Mouse (Mus musculus): Measurements from ENCODE around the gene Rmnd5b. TPM values are rescaled to one million over a fixed set of nuclear protein-coding genes. Genes with fewer than 3 reads are reported as not detected.

Gene Rmnd5b
- polyA plus RNA-seq, 1 experiment from 2014 or later: 34.2 TPM

DNA sequence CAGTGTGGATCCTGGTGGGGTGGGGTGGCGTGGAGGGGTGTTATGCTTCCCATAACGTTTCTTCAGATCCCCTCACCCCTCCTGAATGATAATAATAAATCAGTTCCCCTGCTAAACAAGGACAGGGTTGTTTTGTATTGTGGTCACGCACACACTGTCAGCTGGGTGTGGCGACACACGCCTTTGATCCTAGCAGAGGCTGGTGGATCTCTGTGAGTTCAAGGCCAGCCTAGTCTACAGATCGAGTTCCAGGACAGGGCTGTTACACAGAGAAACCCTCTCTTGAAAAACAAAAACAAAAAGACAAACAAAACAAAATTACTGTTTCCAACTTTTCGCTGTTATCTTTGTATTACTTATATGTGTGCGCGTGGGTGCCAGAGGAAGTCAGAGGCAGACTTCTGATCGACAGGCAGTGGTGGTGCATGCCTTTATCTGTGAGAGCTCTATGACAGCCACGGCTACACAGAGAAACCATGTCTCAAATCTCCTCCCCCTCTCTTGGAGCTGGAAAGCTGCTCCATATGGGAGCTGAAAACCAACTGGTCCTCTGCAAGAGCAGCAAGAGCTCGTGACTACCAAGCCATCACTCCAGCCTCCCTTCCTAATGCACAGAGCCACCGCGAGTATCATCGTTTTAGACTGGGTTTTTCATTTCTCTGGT, 5.9 kb downstream of the Rmnd5b start:
- H3K9ac ChIP-seq (ENCODE audit: low read depth, low read length): no peak overlapping the region
- 81% methylated on average over 15 of the region's 15 CpGs for WGBS
- TF ChIP-seq CTCF (IDR thresholded peaks at IDR 0.05; ENCODE audit: low read depth): no peak
- H3K4me1 ChIP-seq (replicated peaks; ENCODE audit: control insufficient read depth, insufficient read depth, low read length): no peaks in the 10 kb centered on the region
- H3K27ac ChIP-seq (ENCODE audit: low read depth, low read length): no peak overlapping the region
- H3K4me2 ChIP-seq (replicated peaks; ENCODE audit: low read depth): no peak overlapping the region
- ATAC-seq: no peak
- no peaks in the 10 kb centered on the region for H3K27me3 ChIP-seq (replicated peaks; ENCODE audit: control insufficient read depth, insufficient read depth, low read length)
- H3K9me3 ChIP-seq (ENCODE audit: control insufficient read depth): no peaks in the 10 kb centered on the region
- no peak overlapping the region for H3K4me3 ChIP-seq (ENCODE audit: low read depth, low read length)
- H3K36me3 ChIP-seq (ENCODE audit: control insufficient read depth, insufficient read depth): peaks cover 21% of the 10 kb centered on the region

DNA sequence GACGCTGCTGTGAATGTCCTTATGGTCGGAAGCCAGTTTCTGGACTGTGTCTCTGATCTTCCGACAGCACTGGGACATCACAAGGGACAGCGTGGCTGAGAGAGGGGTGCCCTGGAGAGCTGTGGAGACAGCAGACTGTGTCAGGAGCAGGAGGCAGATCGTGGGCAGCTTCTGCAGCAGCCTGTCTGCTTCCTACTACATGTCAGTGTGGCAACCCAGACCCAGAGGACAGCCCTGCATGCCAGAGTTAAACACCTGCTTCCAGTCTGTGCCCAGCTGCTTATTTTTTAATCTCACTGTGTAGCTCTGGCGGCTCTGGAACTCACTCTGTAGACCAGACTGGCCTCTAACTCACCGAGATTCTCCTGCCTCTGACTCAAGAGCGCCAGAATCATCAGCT, 7.8 kb downstream of the Rmnd5b start:
- WGBS: 91% methylated on average over 8 of the region's 8 CpGs
- H3K36me3 ChIP-seq (ENCODE audit: control insufficient read depth, insufficient read depth): peaks cover 40% of the 10 kb centered on the region

DNA sequence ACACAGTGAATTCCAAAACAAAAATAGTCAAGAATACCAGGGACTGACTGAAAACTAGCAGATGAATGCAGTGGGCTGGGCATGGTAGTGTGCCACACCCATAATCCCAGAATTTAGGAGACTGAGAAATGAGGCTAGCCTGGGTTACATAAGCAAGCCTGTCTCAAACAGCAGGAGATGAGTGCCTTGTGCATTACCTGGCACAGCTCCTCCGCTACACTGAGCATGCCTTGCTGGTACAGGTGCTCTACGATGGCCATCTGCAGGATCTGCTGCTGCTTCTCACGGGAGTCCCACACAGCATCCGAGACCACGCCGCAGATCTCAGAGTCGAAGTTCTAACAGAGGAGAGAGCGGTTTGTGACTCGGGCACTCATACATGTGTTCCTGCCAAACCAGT, 8.3 kb downstream of the Rmnd5b start:
- H3K9ac ChIP-seq (ENCODE audit: low read depth, low read length): no peak overlapping the region
- no peaks in the 10 kb centered on the region for H3K27me3 ChIP-seq (replicated peaks; ENCODE audit: control insufficient read depth, insufficient read depth, low read length)
- H3K27ac ChIP-seq (ENCODE audit: low read depth, low read length): no peak overlapping the region
- ATAC-seq: no peak
- H3K9me3 ChIP-seq (ENCODE audit: control insufficient read depth): no peaks in the 10 kb centered on the region
- H3K4me1 ChIP-seq (replicated peaks; ENCODE audit: control insufficient read depth, insufficient read depth, low read length): no peaks in the 10 kb centered on the region
- TF ChIP-seq CTCF (IDR thresholded peaks at IDR 0.05; ENCODE audit: low read depth): no peak
- 91% methylated on average over 9 of the region's 9 CpGs for WGBS
- no peak overlapping the region for H3K4me3 ChIP-seq (ENCODE audit: low read depth, low read length)
- H3K4me2 ChIP-seq (replicated peaks; ENCODE audit: low read depth): no peak overlapping the region
- peaks cover 44% of the 10 kb centered on the region for H3K36me3 ChIP-seq (ENCODE audit: control insufficient read depth, insufficient read depth)

More for the DNA sequence above, 7.8 kb downstream of the Rmnd5b start:
- H3K9ac ChIP-seq (ENCODE audit: low read depth, low read length): no peak overlapping the region
- no peak overlapping the region for H3K27ac ChIP-seq (ENCODE audit: low read depth, low read length)
- H3K27me3 ChIP-seq (replicated peaks; ENCODE audit: control insufficient read depth, insufficient read depth, low read length): no peaks in the 10 kb centered on the region
- no peaks in the 10 kb centered on the region for H3K4me1 ChIP-seq (replicated peaks; ENCODE audit: control insufficient read depth, insufficient read depth, low read length)
- ATAC-seq: no peak
- no peak overlapping the region for H3K4me3 ChIP-seq (ENCODE audit: low read depth, low read length)
- H3K4me2 ChIP-seq (replicated peaks; ENCODE audit: low read depth): no peak overlapping the region
- no peak for TF ChIP-seq CTCF (IDR thresholded peaks at IDR 0.05; ENCODE audit: low read depth)
- no peaks in the 10 kb centered on the region for H3K9me3 ChIP-seq (ENCODE audit: control insufficient read depth)

DNA sequence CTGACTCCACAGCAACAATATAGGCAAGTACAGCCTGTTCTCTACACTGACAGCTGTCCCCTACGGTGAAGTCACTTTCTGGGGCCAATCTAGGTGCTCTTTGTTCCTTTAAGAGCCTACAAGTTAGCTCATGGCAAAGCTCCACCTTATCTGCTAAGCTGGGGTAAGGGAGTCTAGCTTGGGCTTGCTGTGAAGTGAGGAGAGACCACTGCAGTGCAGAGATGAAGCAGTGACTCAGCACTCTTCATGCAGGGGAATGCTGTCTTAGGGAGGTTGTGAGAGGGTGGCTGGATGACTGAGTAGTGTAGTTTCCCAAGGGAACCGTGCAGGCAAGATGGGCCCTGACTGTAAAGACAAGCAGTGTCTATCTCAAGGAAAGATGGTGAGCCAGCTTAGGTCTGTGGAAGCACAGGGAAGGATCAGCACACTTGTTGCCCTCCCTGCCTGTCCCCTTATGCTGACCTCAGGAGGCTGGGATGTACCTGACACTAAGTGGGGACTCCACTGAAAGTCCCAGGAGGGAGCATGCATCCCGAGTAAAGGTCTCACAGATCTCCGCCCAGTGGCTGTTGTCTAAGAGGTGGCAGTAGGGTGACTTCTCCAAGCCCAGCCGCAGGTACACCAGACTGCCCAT, 10.4 kb downstream of the Rmnd5b start:
- H3K4me2 ChIP-seq (replicated peaks; ENCODE audit: low read depth): no peak overlapping the region
- H3K27ac ChIP-seq (ENCODE audit: low read depth, low read length): no peak overlapping the region
- H3K4me1 ChIP-seq (replicated peaks; ENCODE audit: control insufficient read depth, insufficient read depth, low read length): no peaks in the 10 kb centered on the region
- no peak for TF ChIP-seq CTCF (IDR thresholded peaks at IDR 0.05; ENCODE audit: low read depth)
- 76% methylated on average over 5 of the region's 5 CpGs for WGBS
- H3K4me3 ChIP-seq (ENCODE audit: low read depth, low read length): no peak overlapping the region
- peaks cover 45% of the 10 kb centered on the region for H3K36me3 ChIP-seq (ENCODE audit: control insufficient read depth, insufficient read depth)
- no peaks in the 10 kb centered on the region for H3K9me3 ChIP-seq (ENCODE audit: control insufficient read depth)
- ATAC-seq: no peak
- no peak overlapping the region for H3K9ac ChIP-seq (ENCODE audit: low read depth, low read length)
- no peaks in the 10 kb centered on the region for H3K27me3 ChIP-seq (replicated peaks; ENCODE audit: control insufficient read depth, insufficient read depth, low read length)

DNA sequence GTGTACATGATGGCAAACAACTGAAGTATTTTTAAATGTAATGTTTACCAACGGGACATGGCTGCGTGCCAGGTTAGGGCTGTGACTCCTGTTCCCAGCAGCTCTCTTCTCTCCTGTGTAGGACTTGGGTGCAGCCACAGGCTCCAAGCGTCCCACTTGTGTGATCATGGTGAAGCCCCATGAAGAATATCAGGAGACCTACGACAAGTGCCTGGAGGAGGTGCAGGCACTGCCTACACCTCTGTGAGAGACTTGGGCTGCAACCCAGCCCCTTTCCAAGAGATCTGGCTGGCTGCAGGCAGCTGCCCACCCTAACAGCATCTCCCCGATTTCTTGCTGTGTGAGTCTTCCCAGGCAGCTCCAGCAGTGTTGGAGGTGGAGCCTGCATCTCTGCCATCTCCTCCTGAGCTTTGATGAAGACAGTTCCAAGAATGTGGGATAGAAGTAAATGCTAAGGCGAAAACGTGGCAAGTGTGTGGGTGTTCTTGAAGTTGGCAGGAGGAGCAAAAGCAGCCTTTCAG, 12.7 kb downstream of the Rmnd5b start:
- Histone ChIP-seq H3K27ac (ENCODE audit: low read depth, low read length) (no peak overlapping the region; the same call in 1 of the 2 replicates), H3K9ac (ENCODE audit: low read depth, low read length) (no peak overlapping the region), H3K4me2 (replicated peaks; ENCODE audit: low read depth) (no peak overlapping the region), H3K4me1 (replicated peaks; ENCODE audit: control insufficient read depth, insufficient read depth, low read length) (no peaks in the 10 kb centered on the region), H3K36me3 (ENCODE audit: control insufficient read depth, insufficient read depth) (peaks cover 45% of the 10 kb centered on the region), H3K9me3 (ENCODE audit: control insufficient read depth) (no peaks in the 10 kb centered on the region), H3K4me3 (ENCODE audit: low read depth, low read length) (no peak overlapping the region), H3K27me3 (replicated peaks; ENCODE audit: control insufficient read depth, insufficient read depth, low read length) (no peaks in the 10 kb centered on the region)
- WGBS: 87% methylated on average over 7 of the region's 7 CpGs
- TF ChIP-seq CTCF (IDR thresholded peaks at IDR 0.05; ENCODE audit: low read depth): no peak
- no peak for ATAC-seq

DNA sequence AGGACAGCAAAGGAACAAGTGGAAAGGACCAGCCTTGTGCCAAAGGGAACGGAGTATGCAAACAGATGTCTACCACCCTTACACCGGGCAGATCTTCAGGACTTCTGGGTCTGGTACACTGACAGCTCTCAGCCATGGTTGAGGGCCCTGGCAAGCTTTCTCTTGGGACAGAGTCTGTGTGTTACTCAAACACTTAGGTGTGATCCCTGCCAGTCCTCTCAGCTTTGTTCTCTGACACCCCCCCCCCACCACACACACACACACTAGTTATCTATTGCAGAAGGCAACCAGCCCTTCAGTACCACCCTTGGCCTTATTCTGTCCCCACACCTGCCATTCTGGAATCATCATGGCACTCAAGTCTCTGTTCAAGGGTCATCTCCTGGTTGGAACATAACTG, 13.9 kb downstream of the Rmnd5b start:
- 93% methylated on average over 2 of the region's 2 CpGs for WGBS
- no peak for ATAC-seq
- H3K4me1 ChIP-seq (replicated peaks; ENCODE audit: control insufficient read depth, insufficient read depth, low read length): no peaks in the 10 kb centered on the region
- H3K9me3 ChIP-seq (ENCODE audit: control insufficient read depth): no peaks in the 10 kb centered on the region
- TF ChIP-seq CTCF (IDR thresholded peaks at IDR 0.05; ENCODE audit: low read depth): no peak
- H3K27me3 ChIP-seq (replicated peaks; ENCODE audit: control insufficient read depth, insufficient read depth, low read length): no peaks in the 10 kb centered on the region
- peaks cover 44% of the 10 kb centered on the region for H3K36me3 ChIP-seq (ENCODE audit: control insufficient read depth, insufficient read depth)
- H3K9ac ChIP-seq (ENCODE audit: low read depth, low read length): no peak overlapping the region
- no peak overlapping the region for H3K27ac ChIP-seq (ENCODE audit: low read depth, low read length)
- H3K4me3 ChIP-seq (ENCODE audit: low read depth, low read length): no peak overlapping the region
- no peak overlapping the region for H3K4me2 ChIP-seq (replicated peaks; ENCODE audit: low read depth)
